Mouse (Mus musculus) stomach, embryonic 14.5 days (tissue): ENCODE results near the gene Fcrla. TPM values are rescaled to one million over a fixed set of nuclear protein-coding genes. Genes with fewer than 3 reads are reported as not detected.

Source experiments
- ATAC-seq: fragments of 200-750 bp; cut with Nextera tagmentation; 2 replicates; pipeline ENCODE4 v1.8.0; 2017; ENCODE audit warnings: low read depth, moderate TSS enrichment; ENCODE audit not compliant: insufficient number of reproducible peaks, insufficient read depth, low FRiP score
- H3K27ac ChIP-seq: fragments of 300-500 bp; sonication (generic); 2 replicates; pipeline ENCODE4 v1.5.1; 2014; ENCODE audit warnings: mild to moderate bottlenecking, low read length, moderate library complexity, mixed read lengths
- H3K27me3 ChIP-seq: fragments of 300-500 bp; sonication (generic); 2 replicates; pipeline ENCODE4 v1.6.1; 2014; ENCODE audit warnings: low read length, control low read depth, mixed read lengths; ENCODE audit not compliant: control insufficient read depth, insufficient read depth
- H3K36me3 ChIP-seq: fragments of 300-500 bp; sonication (generic); 2 replicates; pipeline ENCODE4 v1.6.1; 2014; ENCODE audit warnings: mild to moderate bottlenecking, control low read depth, low read length, moderate library complexity, mixed read lengths; ENCODE audit not compliant: control insufficient read depth, insufficient read depth
- H3K4me1 ChIP-seq: fragments of 300-500 bp; sonication (generic); 2 replicates; pipeline ENCODE4 v1.6.1; 2014; ENCODE audit warnings: low read length, control low read depth, mixed read lengths; ENCODE audit not compliant: control insufficient read depth, insufficient read depth
- H3K4me2 ChIP-seq: fragments of 300-500 bp; sonication (generic); replicated peaks from 2 replicates; pipeline ENCODE4 v1.6.1; 2014; ENCODE audit warnings: low read depth, low read length, control low read depth
- H3K4me3 ChIP-seq: fragments of 300-500 bp; sonication (generic); 2 replicates; pipeline ENCODE4 v1.5.1; 2014; ENCODE audit warnings: low read depth, low read length, control low read depth
- H3K9ac ChIP-seq: fragments of 300-500 bp; sonication (generic); replicated peaks from 2 replicates; pipeline ENCODE4 v1.6.1; 2014; ENCODE audit warnings: low read depth, mild to moderate bottlenecking, control low read depth, low read length, moderate library complexity, mixed read lengths
- H3K9me3 ChIP-seq: fragments of 300-500 bp; sonication (generic); 2 replicates; pipeline ENCODE4 v1.6.1; 2016; ENCODE audit warnings: low read depth, low read length, control low read depth; ENCODE audit not compliant: control insufficient read depth
- WGBS: fragments of 180-500 bp; shearing (Covaris S2); extraction: QIAGEN DNeasy Blood & Tissue Kit; methylation state at CpG from one replicate; pipeline ENCODE4 v1.1.7; 2014; 5-methylcytosine and 5-hydroxymethylcytosine counted together
- polyA plus RNA-seq: library from polyadenylated mRNA; unstranded; fragments of >200 nt; fragmentation: Nextera tagmentation; extraction: Ambion mirVana; gene quantifications from 2 replicates; pipeline ENCODE4 v1.2.1, GENCODE M21; 2014

Fcrla gene
- polyA plus RNA-seq, 1 experiment from 2014 or later = not detected

- WGBS = 32% methylated on average over 2 of the region's 2 CpGs
- ATAC-seq = no peak; the same call in 1 of the 2 replicates
Measured at GRCm38 (mm10) chr1:170891646-170892045, 35.7 kb downstream of the Fcrla start.

GRCm38 (mm10) chr1:170889310-170889709 lies 38.1 kb downstream of the Fcrla start:
- ATAC-seq = no peak
- Histone ChIP-seq H3K4me1 (peaks cover 2% of the 10 kb centered on the region; the same call in 1 of the 2 replicates), H3K4me2 (no peak overlapping the region), H3K27me3 (no peaks in the 10 kb centered on the region), H3K4me3 (no peak overlapping the region), H3K9me3 (no peaks in the 10 kb centered on the region), H3K9ac (no peak overlapping the region), H3K36me3 (no peaks in the 10 kb centered on the region), H3K27ac (no peak overlapping the region)
- 76% methylated on average over 4 of the region's 4 CpGs for WGBS

More at GRCm38 (mm10) chr1:170891646-170892045, 35.7 kb downstream of the Fcrla start:
- Histone ChIP-seq H3K27me3 (no peaks in the 10 kb centered on the region), H3K4me3 (no peak overlapping the region), H3K4me1 (no peaks in the 10 kb centered on the region), H3K4me2 (no peak overlapping the region), H3K27ac (no peak overlapping the region), H3K36me3 (no peaks in the 10 kb centered on the region), H3K9me3 (no peaks in the 10 kb centered on the region), H3K9ac (no peak overlapping the region)

- Histone ChIP-seq H3K4me2 (no peak overlapping the region), H3K27ac (no peak overlapping the region), H3K4me1 (peaks cover 4% of the 10 kb centered on the region; the same call in 1 of the 2 replicates), H3K36me3 (peaks cover 5% of the 10 kb centered on the region; the same call in 1 of the 2 replicates), H3K9me3 (no peaks in the 10 kb centered on the region), H3K27me3 (no peaks in the 10 kb centered on the region), H3K9ac (no peak overlapping the region), H3K4me3 (no peak overlapping the region)
- ATAC-seq = no peak
- 31% methylated on average over 6 of the region's 6 CpGs for WGBS
Measured at GRCm38 (mm10) chr1:170886044-170886458, 41.3 kb downstream of the Fcrla start.

- WGBS = under 1% methylated on average over 46 of the region's 46 CpGs
- Histone ChIP-seq H3K4me2 (peak within 1 kb of the TSS; percentile 84), H3K27me3 (no peaks in the 10 kb centered on the region), H3K9ac (peak within 1 kb of the TSS; percentile 58), H3K27ac (peak within 1 kb of the TSS; percentile 21; the same call in 1 of the 2 replicates), H3K4me3 (peak within 1 kb of the TSS; percentile 59), H3K36me3 (peaks cover 9% of the 10 kb centered on the region; the same call in 1 of the 2 replicates), H3K4me1 (peaks cover 4% of the 10 kb centered on the region; the same call in 1 of the 2 replicates), H3K9me3 (no peaks in the 10 kb centered on the region)
- ATAC-seq = peak; percentile 93
Measured at GRCm38 (mm10) chr1:170884978-170885561, 42.3 kb downstream of the Fcrla start, which contains the start of the genes Gm26620 and Dusp12. Gene Gm26620 (plus strand): TSS chr1:170885065. Gene Dusp12 (minus strand): TSS chr1:170885540.

- H3K9ac ChIP-seq = peak overlapping the region; percentile 58
- no peak overlapping the region for H3K27ac ChIP-seq
- no peaks in the 10 kb centered on the region for H3K27me3 ChIP-seq
- 15% methylated on average over 8 of the region's 8 CpGs for WGBS
- H3K4me2 ChIP-seq = peak overlapping the region; percentile 84
- H3K4me3 ChIP-seq = peak overlapping the region; percentile 59
- peaks cover 4% of the 10 kb centered on the region; the same call in 1 of the 2 replicates for H3K4me1 ChIP-seq
- no peak for ATAC-seq
- no peaks in the 10 kb centered on the region for H3K9me3 ChIP-seq
- H3K36me3 ChIP-seq = peaks cover 13% of the 10 kb centered on the region; the same call in 1 of the 2 replicates
Measured at GRCm38 (mm10) chr1:170884390-170884789, 43.0 kb downstream of the Fcrla start.

GRCm38 (mm10) chr1:170882915-170883485 lies 44.4 kb downstream of the Fcrla start:
- Histone ChIP-seq H3K27ac (no peak overlapping the region), H3K4me2 (no peak overlapping the region)
- ATAC-seq = no peak

GRCm38 (mm10) chr1:170876906-170877305 lies 50.5 kb downstream of the Fcrla start:
- Histone ChIP-seq H3K27ac (no peak overlapping the region), H3K4me1 (no peaks in the 10 kb centered on the region), H3K27me3 (no peaks in the 10 kb centered on the region), H3K4me2 (no peak overlapping the region), H3K36me3 (peaks cover 31% of the 10 kb centered on the region; the same call in 1 of the 2 replicates), H3K9ac (no peak overlapping the region), H3K4me3 (no peak overlapping the region), H3K9me3 (no peaks in the 10 kb centered on the region)
- no peak for ATAC-seq
- 86% methylated on average over 5 of the region's 5 CpGs for WGBS

More at GRCm38 (mm10) chr1:170882915-170883485, 44.4 kb downstream of the Fcrla start:
- Histone ChIP-seq H3K36me3 (peaks cover 18% of the 10 kb centered on the region; the same call in 1 of the 2 replicates), H3K9ac (no peak overlapping the region), H3K9me3 (no peaks in the 10 kb centered on the region), H3K27me3 (no peaks in the 10 kb centered on the region), H3K4me3 (no peak overlapping the region), H3K4me1 (peaks cover 4% of the 10 kb centered on the region; the same call in 1 of the 2 replicates)
- WGBS = 60% methylated on average over 5 of the region's 5 CpGs

- H3K9me3 ChIP-seq = no peaks in the 10 kb centered on the region
- H3K36me3 ChIP-seq = peaks cover 25% of the 10 kb centered on the region; the same call in 1 of the 2 replicates
- H3K4me1 ChIP-seq = no peaks in the 10 kb centered on the region
- H3K4me2 ChIP-seq = no peak overlapping the region
- no peak overlapping the region for H3K9ac ChIP-seq
- H3K27ac ChIP-seq = no peak overlapping the region
- ATAC-seq = no peak
- H3K4me3 ChIP-seq = no peak overlapping the region
- H3K27me3 ChIP-seq = no peaks in the 10 kb centered on the region
- 68% methylated on average over 3 of the region's 3 CpGs for WGBS
Measured at GRCm38 (mm10) chr1:170875676-170876075, 51.7 kb downstream of the Fcrla start.
